In genomic region chr3:90213956-90214684, GRCm38 (mm10) we compare ENCODE assay signal across 8 mouse cellular contexts. TPM values are rescaled to one million over a fixed set of nuclear protein-coding genes. Genes with fewer than 3 reads are reported as not detected.
DNase-seq lines count a peak whose midpoint lies in the region; ATAC-seq and TF ChIP-seq lines count a peak whose summit lies in the region.

No protein-coding gene starts in this region.

- WGBS in heart, embryonic 15.5 days = 13% methylated on average over 12 of the region's 12 CpGs
- 15% methylated on average over 12 of the region's 12 CpGs for WGBS in midbrain, embryonic 12.5 days

- H3K4me2 ChIP-seq in heart, embryonic 15.5 days = peak overlapping the region; percentile 93
- H3K4me2 ChIP-seq in midbrain, embryonic 12.5 days (replicated peaks) = peak overlapping the region; percentile 70

- H3K9me3 ChIP-seq in heart, embryonic 15.5 days (replicated peaks) = no peaks in the 10 kb centered on the region
- no peaks in the 10 kb centered on the region for H3K9me3 ChIP-seq in midbrain, embryonic 12.5 days

- no peaks in the 10 kb centered on the region for H3K27me3 ChIP-seq in heart, embryonic 15.5 days
- H3K27me3 ChIP-seq in midbrain, embryonic 12.5 days = no peaks in the 10 kb centered on the region

- peaks cover 32% of the 10 kb centered on the region for H3K36me3 ChIP-seq in heart, embryonic 15.5 days
- peaks cover 35% of the 10 kb centered on the region for H3K36me3 ChIP-seq in midbrain, embryonic 12.5 days

- H3K9ac ChIP-seq in heart, embryonic 15.5 days = peak overlapping the region; percentile 89; the same call in 1 of the 2 replicates
- H3K9ac ChIP-seq in midbrain, embryonic 12.5 days (replicated peaks) = peak overlapping the region; percentile 85

- H3K27ac ChIP-seq in layer of hippocampus, adult 2 months = peak overlapping the region; percentile 95
- H3K27ac ChIP-seq in brown adipose tissue, adult 24 weeks (replicated peaks; ENCODE audit: low read depth, low read length) = peak overlapping the region; percentile 55
- H3K27ac ChIP-seq in heart, embryonic 15.5 days = peak overlapping the region; percentile 91
- peak overlapping the region; percentile 85; the same call in 1 of the 2 replicates for H3K27ac ChIP-seq in midbrain, embryonic 12.5 days (replicated peaks)

- H3K4me3 ChIP-seq in layer of hippocampus, adult 2 months = peak overlapping the region; percentile 96
- H3K4me3 ChIP-seq in brown adipose tissue, adult 24 weeks (ENCODE audit: insufficient read depth, low read depth, low read length) = peak overlapping the region; percentile 66
- H3K4me3 ChIP-seq in heart, embryonic 15.5 days = peak overlapping the region; percentile 94
- peak overlapping the region; percentile 93 for H3K4me3 ChIP-seq in midbrain, embryonic 12.5 days

- DNase-seq in layer of hippocampus, adult 2 months (ENCODE audit: low spot score in 2 of 2) = no peak
- DNase-seq in layer of hippocampus, postnatal 25 days (ENCODE audit: extremely low spot score in 1 of 2, low spot score in 1 of 2) = no peak
- DNase-seq in kidney, postnatal 4 days = peak; percentile 27 to 49
- DNase-seq in T-cell, adult 2 months (ENCODE audit: low spot score) = no peak
- DNase-seq in frontal cortex, postnatal 25 days (ENCODE audit: low spot score in 2 of 2) = no peak

- no peak for ATAC-seq in heart, embryonic 15.5 days (replicated peaks; ENCODE audit: insufficient number of reproducible peaks, insufficient read depth, low FRiP score, low read depth)
- peak; percentile 71 for ATAC-seq in midbrain, embryonic 12.5 days (ENCODE audit: low FRiP score, low read depth)

- H3K4me1 ChIP-seq in brown adipose tissue, adult 24 weeks (ENCODE audit: control insufficient read depth, insufficient read depth, insufficient read length, low read length) = peaks cover 4% of the 10 kb centered on the region; the same call in 1 of the 2 replicates
- H3K4me1 ChIP-seq in heart, embryonic 15.5 days (replicated peaks) = peaks cover 27% of the 10 kb centered on the region
- peaks cover 23% of the 10 kb centered on the region for H3K4me1 ChIP-seq in midbrain, embryonic 12.5 days

- no peak for TF ChIP-seq CTCF in layer of hippocampus, adult 2 months (conservative IDR thresholded peaks at IDR 0.05)

RNA-seq across cellular contexts. Expression of gene Rab13, which starts 0.6 kb away (rescaled TPM):
- total RNA-seq in layer of hippocampus, adult 2 months (2021) = 1 to 10 TPM; 6.2 to 8.8 TPM
- total RNA-seq in layer of hippocampus, postnatal 25 days (2021) = 1 to 10 TPM; 7.5 to 8.9 TPM
- polyA plus RNA-seq in brown adipose tissue, adult 24 weeks (2012; ENCODE audit: insufficient read depth, insufficient read length, missing spikeins) = 11.5 and 16.6 TPM in 2 replicates
- polyA plus RNA-seq in heart, embryonic 15.5 days (2015; fragmentation: Nextera tagmentation; extraction: Ambion mirVana) = 22.1 and 24.0 TPM in 2 replicates
- polyA plus RNA-seq in midbrain, embryonic 12.5 days (2016; fragmentation: Nextera tagmentation; extraction: Ambion mirVana) = 21.3 and 24.2 TPM in 2 replicates

RNA-seq across cellular contexts. Expression of gene Rps27, which starts 0.7 kb away (rescaled TPM):
- 100 to 1,000 TPM; 995 to 997 TPM for total RNA-seq in layer of hippocampus, adult 2 months (2021)
- 100 to 1,000 TPM; 806 to 871 TPM for total RNA-seq in layer of hippocampus, postnatal 25 days (2021)
- 67.2 and 808 TPM in 2 replicates for polyA plus RNA-seq in brown adipose tissue, adult 24 weeks (2012; ENCODE audit: insufficient read depth, insufficient read length, missing spikeins)
- 766 and 874 TPM in 2 replicates for polyA plus RNA-seq in heart, embryonic 15.5 days (2015; fragmentation: Nextera tagmentation; extraction: Ambion mirVana)
- 962 and 971 TPM in 2 replicates for polyA plus RNA-seq in midbrain, embryonic 12.5 days (2016; fragmentation: Nextera tagmentation; extraction: Ambion mirVana)

RNA-seq across cellular contexts. Expression of gene Jtb, which starts 17.3 kb away (rescaled TPM):
- total RNA-seq in layer of hippocampus, adult 2 months (2021) = 10 to 100 TPM; 44.3 to 45.3 TPM
- 10 to 100 TPM; 42.4 to 43.4 TPM for total RNA-seq in layer of hippocampus, postnatal 25 days (2021)
- polyA plus RNA-seq in brown adipose tissue, adult 24 weeks (2012; ENCODE audit: insufficient read depth, insufficient read length, missing spikeins) = 68.2 and 97.4 TPM in 2 replicates
- 78.4 and 79.5 TPM in 2 replicates for polyA plus RNA-seq in heart, embryonic 15.5 days (2015; fragmentation: Nextera tagmentation; extraction: Ambion mirVana)
- polyA plus RNA-seq in midbrain, embryonic 12.5 days (2016; fragmentation: Nextera tagmentation; extraction: Ambion mirVana) = 96.1 and 97.8 TPM in 2 replicates

RNA-seq across cellular contexts. Expression of gene Creb3l4, which starts 29.2 kb away (rescaled TPM):
- not detected for total RNA-seq in layer of hippocampus, adult 2 months (2021)
- not detected for total RNA-seq in layer of hippocampus, postnatal 25 days (2021)
- not detected in 2 replicates for polyA plus RNA-seq in brown adipose tissue, adult 24 weeks (2012; ENCODE audit: insufficient read depth, insufficient read length, missing spikeins)
- 2.2 and 3.0 TPM in 2 replicates for polyA plus RNA-seq in heart, embryonic 15.5 days (2015; fragmentation: Nextera tagmentation; extraction: Ambion mirVana)
- polyA plus RNA-seq in midbrain, embryonic 12.5 days (2016; fragmentation: Nextera tagmentation; extraction: Ambion mirVana) = 3.8 and 3.9 TPM in 2 replicates

RNA-seq across cellular contexts. Expression of gene Slc39a1, which starts 33.9 kb away (rescaled TPM):
- total RNA-seq in layer of hippocampus, adult 2 months (2021) = 10 to 100 TPM; 42.5 to 45.5 TPM
- 10 to 100 TPM; 49.9 to 51.1 TPM for total RNA-seq in layer of hippocampus, postnatal 25 days (2021)
- 46.7 and 53.9 TPM in 2 replicates for polyA plus RNA-seq in brown adipose tissue, adult 24 weeks (2012; ENCODE audit: insufficient read depth, insufficient read length, missing spikeins)
- polyA plus RNA-seq in heart, embryonic 15.5 days (2015; fragmentation: Nextera tagmentation; extraction: Ambion mirVana) = 76.0 and 86.2 TPM in 2 replicates
- polyA plus RNA-seq in midbrain, embryonic 12.5 days (2016; fragmentation: Nextera tagmentation; extraction: Ambion mirVana) = 50.5 and 55.1 TPM in 2 replicates

Comparison
In these comparisons a context has a peak if more than half of its experiments do, and no peak if none do; other contexts are left out.
1. DNase-seq: peak in kidney, postnatal 4 days (2 of 2); none in layer of hippocampus, adult 2 months (0 of 2), layer of hippocampus, postnatal 25 days (0 of 2), T-cell, adult 2 months (single experiment) and frontal cortex, postnatal 25 days (0 of 2).
2. Peak in every context shown above with its lines, with median percentiles within 50 percentile points of each other: H3K27ac ChIP-seq and H3K4me3 ChIP-seq.